Mouse (Mus musculus) gastrocnemius, postnatal 14 days (tissue): ENCODE measurements around the gene Gngt2. TPM values are rescaled to one million over a fixed set of nuclear protein-coding genes. Genes with fewer than 3 reads are reported as not detected.

Source experiments
- DNase-seq: peaks from one replicate; pipeline ENCODE4 v3.0.0; 2021; ENCODE audit warnings: mixed read lengths
- intact Hi-C: fragments of 180-260 bp; cut with DNase I; formaldehyde crosslinking; loops from one replicate; pipeline ENCODE4 v1.15.1; 2025; ENCODE audit warnings: low total_unique reads
- long read RNA-seq, 2 experiments: library from polyadenylated mRNA; stranded (forward); transcript quantifications; one replicate each; pipeline ENCODE4 v2.0.0; 2021
- total RNA-seq, 2 experiments: library from RNA; stranded (reverse); gene quantifications; 2 replicates each; pipeline ENCODE4 v1.2.3; 2021

Gngt2 gene
- total RNA-seq = 1 to 10 TPM; 7.1 to 8.1 TPM
- long read RNA-seq, experiment 1, partial matches to known transcripts = 0 of 6 reads
- long read RNA-seq, experiment 1, other reads (novel, unspliced or antisense) = 3 of 6 reads
- long read RNA-seq, experiment 2, partial matches to known transcripts = 0 of 5 reads
- long read RNA-seq, experiment 2, other reads (novel, unspliced or antisense) = 0 of 5 reads

GRCm38 (mm10) chr11:95837059-95837458 is at the start of gene Gngt2:
Gngt2 (plus strand) TSS chr11:95837216.
- DNase-seq = peak; percentile 84
- intact Hi-C loops = no loop called here

GRCm38 (mm10) chr11:95789451-95789891 is 47.5 kb upstream of the Gngt2 start:
- no peak for DNase-seq
- intact Hi-C loops = no loop called here

GRCm38 (mm10) chr11:95791787-95792186 is 45.2 kb upstream of the Gngt2 start:
- intact Hi-C loops = no loop called here
- peak; percentile 16 for DNase-seq

GRCm38 (mm10) chr11:95792950-95793509 is 44.0 kb upstream of the Gngt2 start:
- DNase-seq = no peak
- intact Hi-C loops = no loop called here

GRCm38 (mm10) chr11:95794201-95794600 is 42.8 kb upstream of the Gngt2 start:
- intact Hi-C loops = no loop called here
- no peak for DNase-seq

GRCm38 (mm10) chr11:95795582-95795981 is 41.4 kb upstream of the Gngt2 start:
- intact Hi-C loops = no loop called here
- DNase-seq = peak; percentile 33

- intact Hi-C loops = no loop called here
- no peak for DNase-seq
Observed at GRCm38 (mm10) chr11:95805010-95805409, 32.0 kb upstream of the Gngt2 start.

GRCm38 (mm10) chr11:95805527-95805926 is 31.5 kb upstream of the Gngt2 start:
- intact Hi-C loops = no loop called here
- DNase-seq = no peak

GRCm38 (mm10) chr11:95807884-95808283 is 29.1 kb upstream of the Gngt2 start:
- intact Hi-C loops = no loop called here
- no peak for DNase-seq

- peak; percentile 59 for DNase-seq
- intact Hi-C loops = no loop called here
Observed at GRCm38 (mm10) chr11:95808448-95809011, 28.5 kb upstream of the Gngt2 start.

- intact Hi-C loops = no loop called here
- DNase-seq = no peak
Observed at GRCm38 (mm10) chr11:95809603-95810002, 27.4 kb upstream of the Gngt2 start.

- intact Hi-C loops = no loop called here
- no peak for DNase-seq
Observed at GRCm38 (mm10) chr11:95810828-95811227, 26.2 kb upstream of the Gngt2 start.

GRCm38 (mm10) chr11:95811741-95812140 is 25.3 kb upstream of the Gngt2 start:
- intact Hi-C loops = no loop called here
- no peak for DNase-seq

- no peak for DNase-seq
- intact Hi-C loops = no loop called here
Observed at GRCm38 (mm10) chr11:95812224-95812623, 24.8 kb upstream of the Gngt2 start.

- no peak for DNase-seq
Observed at GRCm38 (mm10) chr11:95814101-95814500, 22.9 kb upstream of the Gngt2 start.

GRCm38 (mm10) chr11:95814857-95815256 is 22.2 kb upstream of the Gngt2 start:
- DNase-seq = no peak
- intact Hi-C loops = no loop called here

More at GRCm38 (mm10) chr11:95814101-95814500, 22.9 kb upstream of the Gngt2 start:
- intact Hi-C loops = no loop called here

- intact Hi-C loops = no loop called here
- DNase-seq = no peak
Observed at GRCm38 (mm10) chr11:95815412-95815811, 21.6 kb upstream of the Gngt2 start.

GRCm38 (mm10) chr11:95819138-95819537 is 17.9 kb upstream of the Gngt2 start:
- DNase-seq = no peak
- intact Hi-C loops = no loop called here

- no peak for DNase-seq
- intact Hi-C loops = no loop called here
Observed at GRCm38 (mm10) chr11:95821511-95821910, 15.5 kb upstream of the Gngt2 start.

- intact Hi-C loops = no loop called here
- DNase-seq = no peak
Observed at GRCm38 (mm10) chr11:95822437-95822836, 14.6 kb upstream of the Gngt2 start.
